Mouse (Mus musculus): Measurements from ENCODE around the gene Fbln5.

GRCm38 (mm10) chr12:101764870-101765269 is 54.0 kb downstream of the Fbln5 start:
- TF ChIP-seq POLR2A (IDR thresholded peaks at IDR 0.05; ENCODE audit: insufficient read depth, low read length), result no peak
- TF ChIP-seq CTCF (IDR thresholded peaks at IDR 0.05; ENCODE audit: low read depth, low read length), result no peak
